Mouse (Mus musculus): ENCODE data around the gene Gne. TPM values are rescaled to one million over a fixed set of nuclear protein-coding genes. Genes with fewer than 3 reads are reported as not detected.

Gene Gne
- polyA plus RNA-seq, 1 experiment from 2014 or later: 30.4 TPM

DNA sequence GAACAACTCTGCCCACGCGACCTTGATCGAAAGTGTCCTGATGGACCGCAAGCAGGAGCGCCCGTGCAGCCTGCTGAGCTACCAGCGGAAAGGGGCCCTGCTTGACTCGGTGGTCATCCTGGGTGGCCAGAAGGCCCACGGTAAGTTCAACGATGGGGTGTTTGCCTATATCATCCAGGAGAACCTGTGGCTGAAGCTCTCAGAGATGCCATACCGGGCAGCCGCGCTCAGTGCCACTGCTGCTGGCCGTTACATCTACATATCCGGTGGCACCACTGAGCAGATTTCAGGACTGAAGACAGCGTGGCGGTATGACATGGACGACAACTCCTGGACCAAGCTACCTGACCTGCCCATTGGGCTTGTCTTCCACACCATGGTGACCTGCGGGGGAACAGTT, 99.7 kb downstream of the Gne start:
- no peak overlapping the region for H3K4me3 ChIP-seq (ENCODE audit: low read depth, low read length)
- no peaks in the 10 kb centered on the region for H3K27me3 ChIP-seq (replicated peaks; ENCODE audit: control insufficient read depth, insufficient read depth, low read length)
- H3K4me2 ChIP-seq (replicated peaks; ENCODE audit: low read depth): no peak overlapping the region
- no peak for TF ChIP-seq CTCF (IDR thresholded peaks at IDR 0.05; ENCODE audit: low read depth)
- no peaks in the 10 kb centered on the region for H3K4me1 ChIP-seq (replicated peaks; ENCODE audit: control insufficient read depth, insufficient read depth, low read length)
- no peak overlapping the region for H3K9ac ChIP-seq (ENCODE audit: low read depth, low read length)
- H3K36me3 ChIP-seq (ENCODE audit: control insufficient read depth, insufficient read depth): no peaks in the 10 kb centered on the region
- 88% methylated on average over 19 of the region's 19 CpGs for WGBS
- ATAC-seq: no peak
- H3K9me3 ChIP-seq (ENCODE audit: control insufficient read depth): no peaks in the 10 kb centered on the region
- H3K27ac ChIP-seq (ENCODE audit: low read depth, low read length): no peak overlapping the region

Other genes starting within 250 kb of the Gne start
- gene Olfr157, start 244.0 kb downstream of the Gne start, polyA plus RNA-seq (2015; fragmentation: Nextera tagmentation; extraction: Ambion mirVana): not detected in 2 replicates
- gene Olfr155, start 232.6 kb downstream of the Gne start, polyA plus RNA-seq (2015; fragmentation: Nextera tagmentation; extraction: Ambion mirVana): not detected in 2 replicates
- gene Reck, start 208.6 kb downstream of the Gne start, polyA plus RNA-seq (2015; fragmentation: Nextera tagmentation; extraction: Ambion mirVana): 5.7 and 5.9 TPM in 2 replicates
- 25.2 and 26.8 TPM in 2 replicates for gene Glipr2, start 126.8 kb downstream of the Gne start, polyA plus RNA-seq (2015; fragmentation: Nextera tagmentation; extraction: Ambion mirVana)
- not detected in 2 replicates for gene Ccin, start 100.7 kb downstream of the Gne start, polyA plus RNA-seq (2015; fragmentation: Nextera tagmentation; extraction: Ambion mirVana)
- 343 and 352 TPM in 2 replicates for gene Clta, start 79.7 kb downstream of the Gne start, polyA plus RNA-seq (2015; fragmentation: Nextera tagmentation; extraction: Ambion mirVana)
- 6.0 and 6.5 TPM in 2 replicates for gene Rnf38, start 149.6 kb upstream of the Gne start, polyA plus RNA-seq (2015; fragmentation: Nextera tagmentation; extraction: Ambion mirVana)
- gene Melk, start 216.7 kb upstream of the Gne start, polyA plus RNA-seq (2015; fragmentation: Nextera tagmentation; extraction: Ambion mirVana): 8.0 and 9.2 TPM in 2 replicates

Measured in intestine, postnatal 0 days (tissue).